Mouse (Mus musculus) gastrocnemius, postnatal 10 days (tissue): Measurements from ENCODE around the gene Fbxo36. TPM values are rescaled to one million over a fixed set of nuclear protein-coding genes. Genes with fewer than 3 reads are reported as not detected.

Experiments
- DNase-seq: peaks from one replicate; pipeline ENCODE4 v3.0.0; 2021; ENCODE audit warnings: mixed read lengths
- total RNA-seq, 2 experiments: library from RNA; stranded (reverse); gene quantifications; 2 replicates each; pipeline ENCODE4 v1.2.3; 2021

Fbxo36 gene
- total RNA-seq, 2 experiments from 2014 or later, result 2.1 to 2.3 TPM

DNA sequence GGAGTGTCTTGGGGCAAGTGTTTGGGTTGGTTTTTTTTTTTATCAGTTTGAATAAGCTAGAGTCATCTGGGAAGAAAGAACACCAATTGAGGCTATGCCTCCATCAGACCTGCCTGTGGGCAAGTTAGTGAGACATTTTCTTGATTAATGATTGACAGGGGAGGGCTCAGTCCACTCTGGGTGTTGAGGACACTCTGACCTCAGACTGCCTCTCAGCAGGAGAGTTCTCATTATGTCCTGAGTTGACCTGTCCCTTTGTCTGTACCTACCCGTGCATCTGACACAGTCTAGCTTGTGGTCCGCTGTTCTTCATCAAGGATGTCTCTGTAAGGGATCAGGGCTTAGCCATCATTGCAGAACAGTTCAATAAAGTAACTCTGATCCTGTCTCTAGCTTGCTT is 107.7 kb downstream of the Fbxo36 start:
- no peak for DNase-seq

Other genes with a start within 250 kb of the Fbxo36 start
- gene Dner, start 143.6 kb upstream of the Fbxo36 start, total RNA-seq, result 1 to 10 TPM; 1.9 to 2.1 TPM
- gene Trip12, start 675 bp downstream of the Fbxo36 start, total RNA-seq, result 100 to 1,000 TPM; 198 to 241 TPM
- not detected for gene Slc16a14, start 95.3 kb downstream of the Fbxo36 start, total RNA-seq